Mouse (Mus musculus) spleen, adult 2 months (tissue): Measurements from ENCODE around the gene Klk1b5. TPM values are rescaled to one million over a fixed set of nuclear protein-coding genes. Genes with fewer than 3 reads are reported as not detected.

ENCODE experiments used
- DNase-seq, 2 experiments: peaks; one replicate each; pipeline versions ENCODE4 v3.0.0 to v3.0.0-alpha.2; 2012 to 2021; ENCODE audit warnings: low spot score in 2 of 2, low read depth in 1 of 2
- H3K27ac ChIP-seq: fragments of 200-500 bp; 2 replicates; pipeline ENCODE4 v1.5.1; 2012; ENCODE audit warnings: low read length, inconsistent platforms; ENCODE audit not compliant: insufficient read depth
- H3K27me3 ChIP-seq: fragments of 200-500 bp; 2 replicates; pipeline ENCODE4 v1.6.1; 2012; ENCODE audit warnings: mild to moderate bottlenecking, moderate library complexity, low read length, inconsistent platforms; ENCODE audit not compliant: control insufficient read depth, insufficient read depth
- H3K36me3 ChIP-seq: fragments of 200-500 bp; 2 replicates; pipeline ENCODE4 v1.6.1; 2012; ENCODE audit warnings: mild to moderate bottlenecking, low read length, inconsistent platforms; ENCODE audit not compliant: control insufficient read depth, insufficient read depth
- H3K4me1 ChIP-seq: fragments of 200-500 bp; 2 replicates; pipeline ENCODE4 v1.6.1; 2011; ENCODE audit warnings: inconsistent platforms; ENCODE audit not compliant: control insufficient read depth, insufficient read depth, insufficient read length
- H3K4me3 ChIP-seq: fragments of 200-500 bp; 2 replicates; pipeline ENCODE4 v1.5.1; 2011; ENCODE audit warnings: mild to moderate bottlenecking, inconsistent platforms; ENCODE audit not compliant: insufficient read depth, insufficient read length; ENCODE audit errors: extremely low read depth
- CTCF ChIP-seq: fragments of 200-500 bp; IDR thresholded peaks from 2 replicates; pipeline ENCODE4 v1.5.1; 2011; ENCODE audit warnings: mild to moderate bottlenecking, inconsistent platforms; ENCODE audit not compliant: insufficient read depth, insufficient read length, insufficient replicate concordance; ENCODE audit errors: extremely low read depth
- POLR2A ChIP-seq: fragments of 200-500 bp; IDR thresholded peaks from 2 replicates; pipeline ENCODE4 v1.6.1; 2011; ENCODE audit warnings: low read depth, low read length, inconsistent platforms
- WGBS: fragments of 180-500 bp; shearing (Covaris S2); methylation state at CpG from one replicate; pipeline ENCODE4 v1.1.7; 2018; 5-methylcytosine and 5-hydroxymethylcytosine counted together
- polyA plus RNA-seq: library from polyadenylated mRNA; depleted of rRNA; stranded (reverse); fragments of >200 nt; gene quantifications from 2 replicates; pipeline ENCODE4 v1.2.3, GENCODE M21; 2012; rRNA removed

Klk1b5 gene
- polyA plus RNA-seq, 1 experiment = 8.7 TPM

- Histone ChIP-seq H3K27ac (no peak overlapping the region), H3K27me3 (no peaks in the 10 kb centered on the region), H3K36me3 (no peaks in the 10 kb centered on the region), H3K4me3 (no peak overlapping the region), H3K4me1 (no peaks in the 10 kb centered on the region)
- 84% methylated on average over 6 of the region's 6 CpGs for WGBS
- DNase-seq = no peak
- TF ChIP-seq CTCF (no peak), POLR2A (no peak)
Measured at GRCm38 (mm10) chr7:44260410-44260809, 44.7 kb downstream of the Klk1b5 start.

DNA sequence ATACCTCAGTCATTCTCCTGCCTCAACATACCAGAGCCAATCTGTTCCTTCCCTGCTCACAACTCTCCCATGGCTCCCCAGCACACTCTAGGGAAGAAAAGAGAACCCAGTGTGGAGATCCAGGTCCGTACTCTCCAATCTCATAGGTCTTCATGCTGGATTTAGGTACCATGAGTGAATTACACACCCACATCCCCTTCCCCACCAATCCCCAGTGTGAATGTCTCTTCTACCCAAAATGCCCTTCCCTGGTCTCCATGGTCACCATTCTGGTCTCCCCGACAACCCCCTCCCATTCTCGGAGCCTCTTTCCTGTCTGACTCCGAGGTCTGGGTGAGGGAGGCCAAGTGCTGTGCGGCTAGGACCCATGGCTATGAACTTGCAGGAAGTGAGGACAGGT, 45.4 kb downstream of the Klk1b5 start, which contains the start of gene Gm15517:
Gene Gm15517 (plus strand): TSS at position 301 of the 400 bp plus-strand sequence.
- no peak for DNase-seq
- Histone ChIP-seq H3K36me3 (no peaks in the 10 kb centered on the region), H3K27me3 (no peaks in the 10 kb centered on the region), H3K4me3 (no peak within 1 kb of the TSS), H3K4me1 (no peaks in the 10 kb centered on the region), H3K27ac (no peak within 1 kb of the TSS)
- 44% methylated on average over 5 of the region's 5 CpGs for WGBS
- TF ChIP-seq POLR2A (no peak), CTCF (no peak)

DNA sequence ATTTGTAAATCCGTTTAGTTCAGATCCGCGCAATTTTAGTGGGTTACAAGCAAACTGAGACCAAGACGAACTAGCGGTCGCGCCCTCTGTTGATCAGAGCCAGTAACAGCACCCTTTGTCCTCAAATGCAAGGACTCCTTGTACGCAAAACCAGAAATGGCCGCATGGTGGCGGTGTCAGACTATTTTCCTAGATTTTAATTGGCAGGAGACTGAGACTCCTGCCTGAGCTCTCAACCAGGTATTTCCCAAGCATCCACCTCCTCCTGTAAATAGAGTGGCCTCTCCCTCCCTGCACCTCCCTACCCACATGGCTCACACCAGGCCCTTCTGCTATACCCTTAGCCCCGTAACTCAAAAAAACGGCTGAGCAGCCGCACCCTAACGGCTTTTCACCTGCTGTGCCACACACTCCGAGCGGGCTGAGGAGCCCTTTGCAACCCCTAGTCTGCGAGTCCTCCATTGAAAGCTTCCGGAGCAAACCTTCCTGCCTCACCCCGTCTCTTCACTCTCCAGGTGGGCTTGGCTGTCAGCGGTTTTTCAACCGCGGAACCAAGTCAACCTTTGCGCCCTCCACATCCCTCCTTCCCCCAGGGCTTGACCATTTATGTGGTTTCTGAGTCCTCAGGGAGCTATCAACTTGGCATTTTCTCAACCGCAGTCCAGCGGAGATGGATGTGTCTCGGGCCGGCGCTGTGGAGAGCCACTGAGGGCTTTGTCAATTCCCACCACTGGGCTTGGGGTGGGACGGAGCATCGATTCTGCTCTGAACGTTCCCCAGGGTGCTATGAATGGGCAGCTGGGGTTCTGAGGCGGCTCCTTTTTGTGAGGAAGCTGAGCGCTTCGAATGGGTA, 47.3 kb downstream of the Klk1b5 start:
- Histone ChIP-seq H3K4me3 (no peak overlapping the region; the same call in 1 of the 2 replicates), H3K27me3 (no peaks in the 10 kb centered on the region), H3K27ac (no peak overlapping the region), H3K4me1 (no peaks in the 10 kb centered on the region), H3K36me3 (no peaks in the 10 kb centered on the region)
- TF ChIP-seq POLR2A (no peak), CTCF (peak; percentile 85; the same call in 1 of the 2 replicates)
- 2% methylated on average over 34 of the region's 34 CpGs for WGBS
- DNase-seq = peak; percentile 78 to 92

DNA sequence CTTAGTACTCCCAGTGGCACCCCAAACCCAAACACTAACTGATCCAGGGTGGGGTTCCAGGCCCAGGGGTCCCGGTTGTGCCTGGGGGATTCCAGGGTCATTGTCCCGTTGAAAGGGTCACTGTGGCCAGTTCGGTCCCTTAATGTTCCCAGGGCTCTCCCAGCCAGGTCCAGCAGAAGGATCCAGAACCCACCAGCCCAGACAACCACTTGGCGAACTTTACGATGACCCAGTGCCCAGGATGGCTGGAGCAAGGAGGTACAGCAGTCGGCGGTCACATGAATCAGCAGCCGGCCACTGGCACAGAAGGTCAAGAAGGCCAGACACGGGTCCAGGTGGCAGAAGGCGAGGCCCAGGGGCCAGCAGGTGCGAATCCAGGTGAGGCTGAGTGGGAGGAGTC, 52.4 kb downstream of the Klk1b5 start:
- DNase-seq = no peak
- Histone ChIP-seq H3K36me3 (no peaks in the 10 kb centered on the region), H3K27ac (no peak overlapping the region), H3K4me3 (no peak overlapping the region), H3K27me3 (no peaks in the 10 kb centered on the region), H3K4me1 (no peaks in the 10 kb centered on the region)
- WGBS = 87% methylated on average over 11 of the region's 11 CpGs
- TF ChIP-seq CTCF (no peak), POLR2A (no peak)

DNA sequence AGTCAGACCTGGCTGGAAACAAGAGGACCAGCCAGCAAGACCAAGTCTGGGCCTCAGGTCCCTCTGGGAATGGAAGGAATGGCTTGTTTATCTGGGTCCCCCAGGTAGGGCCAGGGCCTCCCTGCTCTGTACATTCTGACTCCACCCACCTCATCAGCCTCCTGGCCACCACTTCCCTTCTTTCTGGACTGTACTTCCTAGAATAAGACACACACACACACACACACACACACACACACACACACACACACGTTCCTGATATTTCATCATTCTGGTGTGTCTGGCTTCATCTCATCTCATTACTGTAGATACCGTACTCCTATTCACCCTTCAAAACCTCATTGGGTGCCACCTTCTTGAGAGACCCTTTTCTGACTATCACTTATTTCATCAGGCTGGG, 53.7 kb downstream of the Klk1b5 start:
- TF ChIP-seq CTCF (no peak), POLR2A (no peak)
- DNase-seq = no peak
- 49% methylated on average over 2 of the region's 2 CpGs for WGBS

More for the DNA sequence above, 53.7 kb downstream of the Klk1b5 start:
- no peaks in the 10 kb centered on the region for H3K4me1 ChIP-seq
- no peaks in the 10 kb centered on the region for H3K36me3 ChIP-seq
- no peak overlapping the region for H3K27ac ChIP-seq
- H3K4me3 ChIP-seq = no peak overlapping the region
- no peaks in the 10 kb centered on the region for H3K27me3 ChIP-seq

Other genes starting within 250 kb of the Klk1b5 start
- gene Klk1b1, start 249.2 kb upstream of the Klk1b5 start, polyA plus RNA-seq = not detected in 2 replicates
- gene Klk1b9, start 239.9 kb upstream of the Klk1b5 start, polyA plus RNA-seq = 0.22 TPM in 1 of 2 replicates, not detected in the other
- gene Klk1b11, start 220.1 kb upstream of the Klk1b5 start, polyA plus RNA-seq = 1.2 and 1.9 TPM in 2 replicates
- gene Klk1b26, start 203.8 kb upstream of the Klk1b5 start, polyA plus RNA-seq = not detected in 2 replicates
- 4.1 and 4.4 TPM in 2 replicates for gene Klk1b27, start 163.7 kb upstream of the Klk1b5 start, polyA plus RNA-seq
- not detected in 2 replicates for gene Klk1b21, start 113.6 kb upstream of the Klk1b5 start, polyA plus RNA-seq
- gene Klk1b22, start 103.3 kb upstream of the Klk1b5 start, polyA plus RNA-seq = 13.3 TPM in 1 of 2 replicates, not detected in the other
- gene Klk1b16, start 79.2 kb upstream of the Klk1b5 start, polyA plus RNA-seq = 0.06 TPM in 1 of 2 replicates, not detected in the other
- 0.75 and 1.0 TPM in 2 replicates for gene Klk1b24, start 27.7 kb upstream of the Klk1b5 start, polyA plus RNA-seq
- gene Klk1b3, start 17.8 kb upstream of the Klk1b5 start, polyA plus RNA-seq = 0.97 and 2.0 TPM in 2 replicates
- gene Klk1b4, start 8.5 kb upstream of the Klk1b5 start, polyA plus RNA-seq = 3.0 and 6.3 TPM in 2 replicates
- gene Klk1, start 9.4 kb downstream of the Klk1b5 start, polyA plus RNA-seq = 834 and 917 TPM in 2 replicates
- gene Gm36864, start 20.2 kb downstream of the Klk1b5 start, polyA plus RNA-seq = not detected in 2 replicates
- gene 1700028J19Rik, start 30.8 kb downstream of the Klk1b5 start, polyA plus RNA-seq = 1.4 TPM in 2 replicates
- 98.9 and 139 TPM in 2 replicates for gene 2410002F23Rik, start 30.8 kb downstream of the Klk1b5 start, polyA plus RNA-seq
- not detected in 2 replicates for gene Acp4, start 41.4 kb downstream of the Klk1b5 start, polyA plus RNA-seq
- not detected in 2 replicates for gene Gm15517, start 45.5 kb downstream of the Klk1b5 start, polyA plus RNA-seq
- gene Clec11a, start 91.0 kb downstream of the Klk1b5 start, polyA plus RNA-seq = 4.0 and 5.2 TPM in 2 replicates
- gene Shank1, start 94.3 kb downstream of the Klk1b5 start, polyA plus RNA-seq = 4.5 and 4.8 TPM in 2 replicates
- 1.2 and 2.5 TPM in 2 replicates for gene Syt3, start 168.2 kb downstream of the Klk1b5 start, polyA plus RNA-seq
- 0.40 and 0.68 TPM in 2 replicates for gene 1700008O03Rik, start 169.9 kb downstream of the Klk1b5 start, polyA plus RNA-seq
- gene Lrrc4b, start 213.1 kb downstream of the Klk1b5 start, polyA plus RNA-seq = 0.22 and 0.23 TPM in 2 replicates
- gene Aspdh, start 249.4 kb downstream of the Klk1b5 start, polyA plus RNA-seq = 0.40 TPM in 1 of 2 replicates, not detected in the other